Mouse (Mus musculus) liver, adult 2 months (tissue): ENCODE results near the gene Endou.

ENCODE experiments used
- CTCF ChIP-seq: fragments of 200-500 bp; IDR thresholded peaks from 2 replicates; pipeline ENCODE4 v1.5.1; 2011; ENCODE audit warnings: low read depth, low read length, control low read depth
- POLR2A ChIP-seq: fragments of 200-500 bp; IDR thresholded peaks from 2 replicates; pipeline ENCODE4 v1.6.1; 2011; ENCODE audit warnings: low read length, control low read depth; ENCODE audit not compliant: insufficient read depth; ENCODE audit errors: extremely low read depth

- TF ChIP-seq CTCF (no peak), POLR2A (no peak)
These were observed 48.4 kb upstream of the Endou start for GRCm38 (mm10) chr15:97779576-97779975.
